Mouse (Mus musculus) cerebellum, postnatal 25 days (tissue): Measurements from ENCODE around the gene Col25a1.

Experiments
- DNase-seq, 2 experiments: peaks; one replicate each; pipeline ENCODE4 v3.0.0; 2021; ENCODE audit warnings: mixed read lengths in 2 of 2

The Col25a1 gene

DNA sequence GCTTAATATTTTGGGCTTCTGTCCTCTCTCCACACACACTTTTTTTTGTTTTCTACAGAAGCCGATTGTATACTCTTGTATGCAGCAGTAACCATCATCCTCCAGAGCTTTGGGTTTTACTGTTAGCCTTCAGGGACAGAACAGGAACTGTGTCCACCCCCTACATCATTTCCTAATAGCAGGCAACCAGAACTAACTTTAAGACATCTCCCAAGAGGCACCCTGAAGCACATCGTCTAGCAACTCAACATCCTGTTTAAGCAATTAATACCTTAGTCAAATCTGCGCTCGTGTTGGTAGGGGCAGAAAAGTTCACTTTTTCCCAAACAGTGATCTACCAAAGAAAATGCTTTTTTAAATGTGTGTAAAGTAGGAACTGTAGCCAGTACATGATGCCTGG, 357.5 kb downstream of the Col25a1 start:
- no peak for DNase-seq

DNA sequence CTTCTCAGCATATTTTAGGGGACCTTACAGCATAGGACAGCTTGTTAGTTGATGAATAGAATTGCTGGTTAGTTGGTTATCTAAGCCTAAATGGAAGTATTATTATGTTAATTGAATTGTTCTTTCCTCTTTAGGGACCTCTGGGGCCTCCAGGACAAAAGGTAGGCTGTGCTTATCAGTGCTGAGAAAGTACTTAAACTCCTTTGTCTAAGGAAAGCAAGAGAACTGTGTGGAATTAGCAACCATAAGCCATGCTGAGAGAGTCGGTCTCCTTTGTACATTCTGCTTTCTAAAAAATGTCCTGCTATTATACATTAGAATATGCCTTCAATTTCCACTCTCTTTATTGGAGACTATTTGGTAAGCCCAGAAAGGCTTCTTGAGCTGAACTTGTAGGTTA, 362.9 kb downstream of the Col25a1 start:
- DNase-seq = no peak

DNA sequence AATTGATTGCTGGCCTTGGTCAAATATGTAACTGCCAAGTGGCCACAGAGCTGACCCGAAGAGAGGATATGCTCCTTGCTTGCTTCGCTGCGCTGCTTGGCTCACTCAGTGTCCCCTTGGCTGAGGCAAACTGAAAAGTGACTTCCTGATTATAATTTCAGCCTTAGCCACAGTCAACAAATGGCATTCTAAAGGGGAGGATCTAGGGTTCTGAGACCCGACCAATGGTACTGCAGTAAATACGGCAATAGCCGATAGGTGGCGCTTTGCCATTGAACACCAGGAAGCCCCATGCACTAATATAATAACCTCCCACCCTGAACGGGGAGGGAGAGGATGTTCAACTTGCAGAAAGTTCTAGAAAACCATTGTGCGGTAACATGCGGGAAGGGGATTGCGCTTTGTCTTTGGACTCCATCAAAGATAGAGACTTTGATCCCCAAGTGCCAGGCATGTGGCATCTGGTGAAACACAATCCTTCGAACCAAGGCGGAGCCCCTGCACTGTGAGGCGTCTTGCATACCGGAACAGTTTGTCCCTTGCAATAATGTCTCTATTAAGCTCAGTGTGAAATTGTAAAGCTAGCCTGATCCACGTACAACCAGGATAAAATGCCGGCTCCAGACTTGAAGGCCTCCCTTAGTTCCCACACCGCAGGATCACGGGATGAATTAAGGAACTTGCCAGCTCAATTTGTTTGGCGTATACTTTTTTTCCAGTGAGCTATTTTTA, 363.5 kb downstream of the Col25a1 start:
- peak; percentile 34 to 65 for DNase-seq

DNA sequence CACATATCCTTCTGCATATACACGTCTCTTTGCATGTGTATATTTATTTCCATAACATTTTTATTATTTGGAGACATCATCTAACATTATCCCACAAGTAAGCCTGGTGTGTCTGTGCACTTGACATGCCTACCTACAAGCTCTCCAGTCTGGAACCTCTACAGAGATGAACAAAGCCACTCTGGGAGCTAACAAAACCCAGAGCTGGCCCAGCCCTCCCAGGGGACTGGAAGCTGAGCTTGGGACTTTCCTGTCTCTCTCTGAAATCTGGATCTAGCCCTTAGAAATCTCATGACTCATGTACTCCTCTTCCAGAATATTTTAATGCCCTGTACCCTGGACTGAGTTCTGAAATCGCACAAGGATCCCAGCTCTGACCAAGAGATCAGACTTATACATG, 365.7 kb downstream of the Col25a1 start:
- no peak for DNase-seq

DNA sequence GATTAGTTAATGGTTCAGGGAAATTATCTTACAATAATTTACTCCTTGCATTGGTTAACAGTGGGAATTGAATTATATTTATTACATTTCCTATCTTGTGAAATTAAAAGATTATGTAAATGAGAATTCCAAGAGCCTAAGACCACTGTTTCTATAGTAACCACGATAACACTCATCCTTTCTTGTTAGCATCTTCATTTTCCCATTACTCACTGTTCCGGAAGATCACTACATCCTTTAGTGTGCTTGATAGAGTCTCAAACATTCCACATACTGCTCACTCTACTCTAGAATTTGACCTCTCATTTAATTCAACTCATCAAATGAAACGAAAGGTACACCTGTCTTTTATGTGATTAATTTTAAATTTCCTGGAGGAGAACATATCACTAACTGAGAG, 370.4 kb downstream of the Col25a1 start:
- no peak for DNase-seq

DNA sequence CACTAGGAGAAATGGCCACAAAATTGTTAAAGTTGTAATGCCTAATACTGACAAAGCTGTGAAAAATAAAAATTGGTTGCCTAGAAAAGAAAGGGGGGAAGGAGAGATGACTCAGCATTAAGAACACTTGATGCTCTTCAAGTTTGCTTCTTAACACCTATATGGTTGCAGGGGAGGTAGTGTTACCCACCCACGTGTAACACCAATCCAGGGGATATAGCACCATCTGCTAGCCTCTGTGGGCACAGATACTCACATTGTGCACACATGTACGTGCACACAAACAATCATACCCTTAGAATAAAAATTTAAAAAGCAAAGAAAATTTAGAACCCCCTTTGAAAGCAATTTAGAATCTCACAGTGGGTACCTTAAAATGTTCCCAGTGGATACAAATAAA, 377.0 kb downstream of the Col25a1 start:
- DNase-seq = no peak

DNA sequence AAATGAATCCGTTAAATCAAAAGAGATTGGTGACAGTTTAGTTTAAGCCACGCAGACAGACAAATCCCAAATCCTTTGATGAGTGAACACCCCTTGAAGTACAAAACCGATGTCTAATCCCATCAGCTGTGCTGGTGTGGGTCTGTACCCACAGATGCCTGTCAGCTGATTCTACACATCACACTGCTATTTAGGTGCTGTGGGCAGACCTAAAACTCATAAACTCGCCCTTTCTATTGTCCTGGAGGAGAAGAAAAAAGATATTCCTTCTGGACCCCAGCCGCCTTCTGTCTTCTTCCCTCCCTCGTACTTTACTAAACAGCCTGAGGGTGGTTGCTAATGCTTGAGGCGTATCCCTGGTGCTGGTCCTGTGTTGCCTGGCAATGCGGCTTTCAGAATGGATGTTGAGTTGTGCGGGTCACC, 387.2 kb downstream of the Col25a1 start:
- DNase-seq = no peak

DNA sequence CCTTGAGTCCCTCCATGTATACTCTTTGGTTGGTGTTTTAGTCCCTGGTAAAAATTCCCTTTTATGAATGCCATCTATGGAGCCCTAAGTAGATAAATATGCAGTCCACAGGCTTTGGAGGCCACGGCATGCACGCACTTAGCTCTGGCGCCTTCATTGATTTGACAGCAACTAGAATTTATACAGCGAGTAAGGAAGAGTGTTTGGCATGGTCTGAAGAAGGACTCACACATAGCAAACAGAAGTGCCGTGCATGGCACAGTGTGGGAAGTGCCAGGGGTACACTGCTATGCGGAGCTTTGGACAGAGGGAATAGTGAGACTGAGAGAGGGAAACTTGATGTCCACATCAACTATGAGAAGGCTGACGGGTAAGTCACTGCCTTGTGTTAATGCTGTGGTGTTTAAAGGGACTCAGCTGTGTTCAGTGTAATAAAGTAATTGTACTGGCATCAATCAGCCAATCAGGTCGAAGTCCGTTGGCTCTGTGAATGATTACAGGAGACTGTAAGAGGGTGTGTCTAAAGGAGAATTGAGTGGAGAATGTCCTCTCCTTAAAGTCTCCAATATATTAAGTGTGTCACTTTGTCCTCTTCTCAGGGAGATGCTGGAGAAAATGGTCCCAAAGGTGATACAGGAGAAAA, 390.7 kb downstream of the Col25a1 start:
- no peak for DNase-seq

DNA sequence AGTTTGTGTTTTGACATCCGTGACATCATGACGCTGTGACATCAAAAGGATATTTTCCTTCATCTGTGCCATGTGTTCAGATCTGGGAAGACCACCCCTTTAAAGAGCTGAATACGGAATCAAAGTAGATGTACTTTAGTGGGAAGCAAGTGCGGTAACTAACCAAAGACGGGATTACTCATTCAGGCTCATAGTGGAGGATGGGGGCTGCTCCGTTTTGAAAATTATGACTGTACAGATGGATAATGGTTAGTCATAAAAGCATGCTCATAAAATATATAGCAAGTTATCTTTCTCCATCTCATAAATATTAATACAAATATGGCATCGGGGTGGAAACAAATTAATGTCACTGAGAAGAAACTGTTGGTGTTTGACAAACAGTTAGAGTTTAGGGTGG, 391.7 kb downstream of the Col25a1 start:
- DNase-seq = no peak

DNA sequence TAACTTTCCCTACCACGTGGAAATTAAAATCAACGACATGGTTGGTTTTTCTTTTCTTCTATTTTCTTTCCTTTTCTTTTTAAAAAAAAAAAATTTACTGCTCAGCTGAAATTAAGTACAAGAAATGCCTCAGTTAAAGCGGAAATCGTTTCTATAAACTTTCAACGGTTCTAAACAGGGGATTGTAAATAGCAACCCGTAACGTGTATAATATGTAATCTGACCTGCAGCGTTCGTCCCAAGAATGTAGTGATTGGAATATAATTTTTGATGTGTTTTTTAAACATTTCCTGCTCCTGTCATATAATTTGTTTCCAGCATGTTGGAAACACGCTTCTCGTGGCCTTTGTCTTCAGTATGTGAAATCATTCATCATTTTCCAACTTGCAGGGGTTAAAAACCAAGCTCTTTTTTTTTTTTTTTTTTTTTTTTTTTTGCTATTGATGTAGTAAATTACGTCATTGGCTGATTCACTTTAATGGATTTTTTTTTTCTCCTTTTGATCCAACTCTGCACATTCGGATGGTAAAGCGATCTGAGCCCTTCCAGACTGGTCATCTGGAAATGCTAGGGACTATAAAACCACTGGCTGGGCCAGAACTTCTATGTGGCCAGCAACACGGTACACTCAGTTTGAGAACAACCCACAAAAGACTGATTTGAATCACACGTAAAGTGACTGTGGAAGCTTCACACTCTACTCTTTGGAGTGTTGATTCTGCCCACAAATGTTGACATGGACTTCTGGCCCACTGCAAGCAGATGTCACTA, 393.3 kb downstream of the Col25a1 start:
- DNase-seq = no peak

DNA sequence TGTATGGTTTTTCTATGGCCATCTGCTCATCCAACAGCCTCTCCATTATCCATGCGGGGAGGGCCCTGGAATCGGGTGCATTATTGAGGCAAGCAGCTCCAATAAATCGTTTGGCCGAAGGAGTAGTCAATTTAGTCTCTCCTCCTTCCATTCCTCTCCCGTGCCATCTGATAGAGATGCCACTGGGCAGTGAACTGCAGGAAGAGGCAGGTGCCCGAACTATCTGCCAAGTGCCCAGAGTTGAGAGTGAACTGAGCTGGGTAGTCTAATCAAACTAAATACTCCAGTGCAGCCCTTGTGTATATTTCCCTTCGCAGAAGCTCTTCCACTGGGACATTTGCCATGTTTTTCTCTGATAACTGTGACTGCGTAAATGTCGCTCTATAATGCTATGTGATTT, 403.7 kb downstream of the Col25a1 start:
- peak in 1 of 2 experiments; percentile 4 for DNase-seq

DNA sequence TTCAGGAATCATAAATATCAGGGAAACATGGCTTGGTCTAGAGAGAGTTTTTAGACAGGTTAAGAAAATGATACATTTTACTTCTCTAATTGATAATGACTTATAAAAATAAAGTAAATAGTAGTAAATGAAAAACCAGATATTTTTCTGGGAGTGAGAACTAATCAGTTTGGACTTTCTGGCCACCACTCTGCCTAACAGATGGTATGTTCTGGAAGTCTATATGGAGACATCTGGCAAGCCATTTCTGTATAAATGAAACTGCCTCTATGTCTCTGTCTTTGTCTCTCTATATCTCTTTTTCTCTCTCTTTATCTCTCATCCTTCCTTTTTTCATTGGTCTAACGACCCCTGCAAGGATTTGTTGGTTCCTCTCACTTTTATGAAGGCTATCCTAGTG, 410.2 kb downstream of the Col25a1 start:
- DNase-seq = no peak

DNA sequence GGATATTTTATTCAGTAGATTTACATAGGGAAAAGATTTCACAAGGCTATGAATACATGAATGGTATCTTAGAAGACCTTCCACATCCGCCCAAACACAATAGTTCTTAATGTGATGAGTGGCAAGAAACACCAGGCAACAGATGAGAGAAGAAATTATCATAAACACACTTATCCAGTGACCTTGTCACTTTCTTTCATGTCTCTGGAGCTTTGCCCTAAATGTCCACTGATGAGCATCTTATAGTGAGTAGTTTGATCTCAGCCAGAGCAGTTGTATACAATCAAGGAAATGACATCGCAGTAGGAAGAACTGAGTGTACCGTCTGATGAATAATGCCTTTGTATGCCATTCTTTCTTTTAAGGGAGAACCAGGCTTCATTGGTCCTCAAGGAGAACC, 414.7 kb downstream of the Col25a1 start:
- no peak for DNase-seq

DNA sequence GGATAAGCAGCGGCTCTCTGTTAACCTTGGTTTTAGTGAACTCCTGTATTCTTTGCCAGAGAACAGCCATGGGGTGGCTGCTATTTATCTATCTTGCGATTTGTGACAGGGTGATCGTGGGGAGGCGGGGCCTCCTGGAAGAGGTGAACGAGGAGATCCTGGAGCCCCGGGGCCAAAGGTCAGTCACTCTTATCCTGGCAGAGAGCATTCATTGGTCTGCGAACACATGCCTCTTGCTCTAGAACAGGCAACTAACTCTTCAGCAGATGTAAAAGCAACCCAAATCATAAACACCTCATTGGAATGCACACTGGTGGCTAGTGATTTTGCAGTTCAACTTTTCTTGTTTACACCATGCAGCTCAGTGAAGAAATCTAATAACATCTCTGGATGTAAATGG, 417.8 kb downstream of the Col25a1 start:
- DNase-seq = no peak

DNA sequence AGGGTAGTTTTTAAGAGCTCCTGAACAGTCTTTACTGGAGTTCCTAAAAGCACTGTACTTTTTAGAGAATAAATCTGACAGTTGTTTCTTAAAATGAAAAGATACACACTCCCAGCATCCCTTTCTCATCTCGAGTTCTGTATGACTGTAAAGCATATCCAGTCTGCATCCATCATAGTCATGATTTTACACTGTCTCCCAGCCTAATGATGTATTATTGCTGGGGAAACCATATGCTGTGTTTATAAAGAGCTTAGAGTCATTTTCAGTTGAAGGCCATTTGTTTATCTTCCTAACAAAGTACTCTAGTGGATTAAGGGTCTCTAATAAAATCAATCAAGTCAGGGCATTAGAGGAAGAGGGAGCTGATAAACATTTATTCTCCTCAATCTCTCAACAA, 425.0 kb downstream of the Col25a1 start:
- DNase-seq = no peak

DNA sequence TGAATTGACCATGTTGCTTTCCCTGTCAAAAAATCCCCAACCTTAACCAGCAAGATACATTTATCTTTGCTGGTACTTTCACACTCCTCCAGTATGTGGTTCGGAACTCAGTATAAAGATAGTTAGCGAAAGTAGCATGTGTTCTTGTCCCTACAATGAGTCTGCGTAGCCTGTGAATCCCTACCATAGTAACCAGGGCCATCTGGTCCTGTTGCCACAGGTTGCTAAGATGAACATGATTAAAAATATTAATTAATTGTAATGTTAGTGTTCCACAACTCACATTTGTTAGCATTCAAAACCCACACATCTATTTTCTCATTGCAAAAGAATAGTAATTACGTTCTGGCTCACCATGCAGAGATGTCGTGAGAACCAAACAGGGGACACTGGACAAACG, 434.3 kb downstream of the Col25a1 start:
- DNase-seq = no peak

DNA sequence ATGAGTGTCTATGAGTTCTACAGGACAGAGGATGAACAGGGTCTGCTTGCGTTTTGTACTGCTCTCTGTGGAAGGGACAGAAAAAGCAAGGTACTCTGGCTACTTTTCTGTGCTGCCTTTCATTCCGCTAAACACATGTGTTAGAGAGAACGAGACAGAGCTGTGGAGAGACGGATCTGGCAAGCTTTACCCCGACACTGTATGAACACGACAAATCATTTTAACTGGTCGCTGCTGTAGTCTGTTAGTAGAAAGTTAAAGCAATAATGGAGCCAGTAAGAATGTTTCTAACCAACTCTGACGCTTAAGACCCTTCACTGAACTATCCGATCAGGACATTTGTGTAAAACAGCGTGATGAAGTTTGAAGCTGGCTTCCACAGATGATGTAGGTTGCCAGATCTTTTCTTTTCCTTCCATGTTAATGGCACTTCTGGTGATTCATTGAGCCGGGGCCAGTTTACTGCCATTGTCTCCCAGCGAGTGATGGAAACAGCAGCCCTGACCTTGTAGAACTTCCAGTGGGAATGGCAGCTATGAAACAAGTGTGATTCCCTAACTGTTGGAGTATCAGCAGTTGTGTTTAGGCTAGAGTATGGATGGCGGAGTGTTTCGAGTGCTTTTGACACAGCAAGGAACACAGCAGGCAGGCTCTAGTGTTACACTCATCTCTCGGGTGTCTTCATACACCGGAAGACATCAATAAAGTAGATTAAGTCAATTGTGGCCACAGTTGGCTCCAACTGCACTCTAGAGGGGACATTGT, 437.2 kb downstream of the Col25a1 start:
- DNase-seq = no peak

DNA sequence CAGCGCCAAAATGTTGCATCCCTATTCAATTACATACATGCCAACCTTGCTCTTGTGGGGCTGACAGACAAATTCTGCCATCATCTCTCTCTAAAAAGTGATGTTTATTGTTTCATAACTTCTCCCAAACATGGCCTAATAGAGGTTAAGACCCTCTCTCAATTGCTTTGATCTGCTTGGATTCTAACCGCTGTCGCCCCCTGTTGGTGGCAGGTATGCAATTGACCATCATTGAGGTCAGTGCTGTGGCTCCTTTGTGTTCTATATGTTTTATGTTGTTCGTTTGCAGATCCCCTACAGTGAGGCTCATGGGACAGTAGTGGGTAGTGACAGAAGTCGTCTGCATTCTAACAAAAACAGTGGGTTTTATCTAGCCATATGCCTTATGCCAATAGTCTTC, 441.9 kb downstream of the Col25a1 start:
- no peak for DNase-seq

DNA sequence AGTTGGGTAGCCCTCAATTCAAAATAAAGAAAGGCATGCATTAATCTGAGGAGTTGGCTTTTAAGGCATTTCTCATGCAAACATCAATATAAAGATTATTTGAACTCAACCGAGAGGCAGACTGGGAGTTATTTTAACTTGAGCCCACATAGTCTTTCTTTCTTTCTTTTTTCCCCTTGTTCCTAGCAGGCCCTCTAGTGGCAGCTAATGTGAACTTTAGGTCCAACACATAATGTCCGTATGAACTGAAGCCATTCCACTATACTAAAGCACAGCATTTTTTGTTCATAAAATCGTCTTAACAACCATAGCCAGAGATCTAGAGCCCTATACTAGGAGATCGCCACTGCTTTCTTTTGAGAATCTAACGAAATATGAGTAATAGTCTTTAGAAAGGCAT, 443.4 kb downstream of the Col25a1 start:
- DNase-seq = peak in 1 of 2 experiments; percentile 31

DNA sequence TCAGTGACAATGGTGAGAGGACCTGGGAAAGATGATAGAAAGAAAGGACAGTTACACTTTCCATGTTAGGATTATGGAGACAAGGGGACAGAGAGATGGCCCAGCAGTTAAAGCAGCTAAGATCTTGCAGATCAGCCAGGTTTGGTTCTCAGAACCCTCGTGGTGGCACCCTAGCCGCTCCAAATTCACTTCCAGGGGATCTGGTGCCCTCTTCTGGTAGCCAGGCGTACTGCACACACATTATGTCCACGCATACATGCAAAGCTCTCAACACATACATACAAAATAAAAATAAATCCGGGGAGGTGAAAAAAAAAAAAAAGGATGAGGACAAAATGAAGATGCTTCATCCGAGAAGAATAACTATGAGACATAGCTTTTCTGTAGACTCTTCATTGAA, 445.4 kb downstream of the Col25a1 start:
- DNase-seq = peak in 1 of 2 experiments; percentile 7

DNA sequence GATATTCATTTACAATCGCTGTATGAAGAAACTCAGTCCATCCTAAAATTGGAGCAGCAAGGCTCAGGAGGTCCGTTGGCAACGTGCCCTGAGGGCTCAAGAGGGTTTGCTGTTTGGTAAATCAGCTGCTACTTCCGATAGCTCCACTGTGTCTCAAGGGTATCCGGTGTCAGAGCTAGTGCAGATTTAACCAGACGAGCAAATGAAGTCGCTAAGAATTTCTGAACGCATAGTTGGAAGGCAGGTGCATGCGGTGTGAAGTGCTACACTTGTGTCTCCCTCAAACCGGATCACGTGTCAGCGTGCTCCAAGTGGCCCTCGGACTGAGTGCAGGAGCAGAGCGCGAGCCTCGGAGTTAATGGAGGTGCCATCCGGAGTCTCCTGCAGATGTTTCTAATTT, 448.2 kb downstream of the Col25a1 start:
- DNase-seq = peak in 1 of 2 experiments; percentile 14

DNA sequence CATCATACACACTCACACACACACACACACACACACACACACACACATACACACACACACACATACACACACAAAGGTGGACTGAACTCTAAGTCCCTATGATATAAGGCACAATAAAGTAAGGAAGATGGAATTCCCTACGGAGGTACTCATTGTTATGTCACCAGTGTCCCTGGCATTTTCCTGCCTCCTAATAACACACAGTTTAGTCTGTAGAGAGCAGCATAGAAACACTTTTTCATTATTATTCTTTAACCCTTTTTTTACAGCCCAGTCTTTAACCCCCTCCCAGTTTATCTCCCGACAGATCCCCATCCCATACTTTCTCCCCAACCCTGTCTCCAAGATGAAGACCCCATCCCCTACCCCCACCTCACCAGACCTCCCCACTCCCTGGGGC, 450.3 kb downstream of the Col25a1 start:
- DNase-seq = no peak
